Mouse (Mus musculus) G1E (cell line): ENCODE data around the gene Ptbp2.

Experiments used
- CTCF ChIP-seq: IDR thresholded peaks from 2 replicates; pipeline ENCODE4 v1.5.1; 2012; ENCODE audit warnings: low read depth, low read length, inconsistent platforms, mixed read lengths
- GATA1 ChIP-seq: IDR thresholded peaks from 2 replicates; pipeline ENCODE4 v1.6.1; 2012; ENCODE audit warnings: borderline replicate concordance, low read length, inconsistent platforms, mixed read lengths
- GATA2 ChIP-seq: IDR thresholded peaks from 2 replicates; pipeline ENCODE4 v1.6.1; 2012; ENCODE audit warnings: low read depth, low read length, inconsistent platforms, borderline replicate concordance
- POLR2AphosphoS5 ChIP-seq: IDR thresholded peaks from 2 replicates; pipeline ENCODE4 v1.6.1; 2012; ENCODE audit warnings: low read depth, low read length, inconsistent platforms; ENCODE audit not compliant: insufficient replicate concordance
- TAL1 ChIP-seq: conservative IDR thresholded peaks from 2 replicates; pipeline ENCODE4 v1.6.1; 2012; ENCODE audit warnings: low read depth, low read length, inconsistent platforms, mixed read lengths

DNA sequence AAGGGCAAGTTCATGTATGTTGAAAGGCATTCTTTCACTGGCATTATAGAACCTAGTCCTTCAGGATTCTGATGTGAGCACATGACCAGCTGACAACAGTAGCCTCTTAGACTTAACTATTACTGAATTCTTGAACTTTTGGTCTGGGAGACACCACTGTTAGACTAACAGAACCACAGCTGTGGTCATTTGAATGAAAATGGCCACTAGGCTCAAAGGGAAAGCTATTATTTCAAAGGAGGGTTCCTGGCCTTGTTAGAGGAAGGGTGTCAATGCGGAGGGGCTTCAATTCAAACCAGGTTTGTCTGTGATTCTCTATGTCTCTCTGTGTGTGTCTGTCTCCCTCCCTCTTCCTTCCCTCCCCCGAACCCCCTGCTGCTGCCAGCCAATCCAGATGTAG lies 5.8 kb downstream of the Ptbp2 start:
- TF ChIP-seq CTCF (no peak), GATA1 (no peak), TAL1 (no peak), POLR2AphosphoS5 (no peak), GATA2 (no peak)
